Mouse (Mus musculus): ENCODE measurements at regions not wholly inside any gene's neighbourhood (a gene's known extent, or its start where the extent isn't known, plus 50 kb on each side); places are given as distances from the start of the nearest gene placed in this dataset.

GRCm38 (mm10) chr5:67156911-67157310 is 57.8 kb upstream of the Phox2b start:
- TF ChIP-seq CTCF (IDR thresholded peaks at IDR 0.05; ENCODE audit: borderline replicate concordance, extremely low read depth, insufficient read depth, insufficient read length): no peak
- TF ChIP-seq POLR2A (IDR thresholded peaks at IDR 0.05; ENCODE audit: borderline replicate concordance, extremely low read depth, insufficient read depth, insufficient read length, poor library complexity, severe bottlenecking): no peak
